Mouse (Mus musculus) layer of hippocampus, adult 18-20 months (tissue): Measurements from ENCODE around the gene Olfr345. TPM values are rescaled to one million over a fixed set of nuclear protein-coding genes. Genes with fewer than 3 reads are reported as not detected.

Experiments used
- DNase-seq, 2 experiments: peaks; one replicate each; pipeline ENCODE4 v3.0.0; 2022; ENCODE audit warnings: low spot score in 2 of 2
- long read RNA-seq: library from polyadenylated mRNA; stranded (forward); transcript quantifications from one replicate; pipeline ENCODE4 v2.0.0, GENCODE M21; 2021
- total RNA-seq, 2 experiments: library from RNA; stranded (reverse); gene quantifications; 2 replicates each; pipeline ENCODE4 v1.2.3; 2021

The Olfr345 gene
- not detected for total RNA-seq
- long read RNA-seq: 0 reads

GRCm38 (mm10) chr2:36639741-36640140, at the start of gene Olfr345:
TSS of gene Olfr345 (plus strand) at chr2:36640041.
- no peak for DNase-seq

DNA sequence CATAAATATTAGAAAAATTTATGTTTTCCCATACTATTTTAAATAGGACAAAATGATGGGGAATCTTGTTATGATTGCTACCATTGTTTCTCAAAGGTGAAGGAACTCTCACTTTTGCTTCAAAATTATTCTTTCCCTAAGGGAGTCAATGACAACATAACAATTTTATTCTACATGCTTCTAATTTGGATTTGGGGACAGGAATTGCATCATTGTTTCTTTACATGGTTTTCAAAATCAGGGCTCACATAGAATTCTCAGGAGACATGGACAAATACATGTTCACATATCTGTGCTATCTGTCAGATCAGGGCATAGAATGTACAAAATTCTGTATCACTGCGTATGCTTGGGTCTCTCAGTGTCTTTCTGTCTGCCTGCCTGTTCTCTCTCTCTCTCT, 45.6 kb downstream of the Olfr345 start, which contains the start of gene Olfr346:
Olfr346 (plus strand) TSS at position 301 of the 400 bp plus-strand sequence.
- DNase-seq: no peak

Other genes starting within 250 kb of the Olfr345 start
- gene Olfr339, start 221.1 kb upstream of the Olfr345 start, total RNA-seq: not detected
- not detected for gene Olfr340, start 187.5 kb upstream of the Olfr345 start, total RNA-seq
- gene Olfr341, start 157.6 kb upstream of the Olfr345 start, total RNA-seq: not detected
- not detected for gene Olfr342, start 115.0 kb upstream of the Olfr345 start, total RNA-seq
- gene Olfr344, start 73.4 kb upstream of the Olfr345 start, total RNA-seq: not detected
- gene Olfr346, start 45.7 kb downstream of the Olfr345 start, total RNA-seq: not detected
- gene Olfr347, start 91.9 kb downstream of the Olfr345 start, total RNA-seq: not detected
- not detected for gene Olfr348, start 144.2 kb downstream of the Olfr345 start, total RNA-seq
- gene Olfr50, start 150.5 kb downstream of the Olfr345 start, total RNA-seq: not detected
- gene Olfr3, start 177.0 kb downstream of the Olfr345 start, total RNA-seq: not detected
- gene Olfr350, start 206.3 kb downstream of the Olfr345 start, total RNA-seq: not detected
- gene Olfr351, start 222.6 kb downstream of the Olfr345 start, total RNA-seq: not detected
- not detected for gene Olfr352, start 228.4 kb downstream of the Olfr345 start, total RNA-seq